Mouse (Mus musculus) brain, embryonic 14.5 days (tissue): Measurements from ENCODE around the gene Phox2a.

Experiments used
- CTCF ChIP-seq: fragments of 200-500 bp; IDR thresholded peaks from 2 replicates; pipeline ENCODE4 v1.5.1; 2012; ENCODE audit warnings: inconsistent platforms, mild to moderate bottlenecking, moderate library complexity, borderline replicate concordance; ENCODE audit not compliant: insufficient read depth, insufficient read length; ENCODE audit errors: extremely low read depth
- POLR2A ChIP-seq: fragments of 200-500 bp; IDR thresholded peaks from 2 replicates; pipeline ENCODE4 v1.6.1; 2012; ENCODE audit warnings: mild to moderate bottlenecking, inconsistent platforms, borderline replicate concordance; ENCODE audit not compliant: poor library complexity, insufficient read depth, insufficient read length, severe bottlenecking; ENCODE audit errors: extremely low read depth

DNA sequence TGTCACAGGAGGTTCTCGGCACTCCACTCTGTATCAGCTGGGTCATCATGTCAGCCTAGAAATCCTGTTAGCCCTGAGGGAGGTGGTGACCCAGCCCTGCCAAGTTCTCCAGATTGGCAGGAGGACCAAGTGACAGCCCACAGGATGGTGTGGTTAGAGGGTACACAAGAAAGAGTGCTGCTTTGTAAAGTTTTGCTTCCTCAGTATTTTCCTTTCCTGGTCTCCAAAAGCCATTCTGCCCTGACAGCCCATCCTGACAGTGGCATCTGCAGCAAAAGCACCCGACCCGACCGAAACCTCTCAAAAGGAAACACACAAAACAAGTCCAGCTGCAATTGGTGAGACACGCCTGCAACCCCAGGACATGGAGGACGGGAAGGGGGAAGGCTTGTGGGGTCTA is 26.1 kb downstream of the Phox2a start:
- TF ChIP-seq CTCF = no peak
- no peak for TF ChIP-seq POLR2A
